Mouse (Mus musculus) liver, embryonic 15.5 days (tissue): ENCODE results near the gene Rpn1. TPM values are rescaled to one million over a fixed set of nuclear protein-coding genes. Genes with fewer than 3 reads are reported as not detected.

Source experiments
- ATAC-seq: fragments of 200-750 bp; cut with Nextera tagmentation; 2 replicates; pipeline ENCODE4 v1.8.0; 2017; ENCODE audit warnings: moderate number of reproducible peaks, mild to moderate bottlenecking, moderate library complexity; ENCODE audit not compliant: insufficient read depth
- H3K27ac ChIP-seq: fragments of 300-500 bp; sonication (generic); replicated peaks from 2 replicates; pipeline ENCODE4 v1.5.1; 2015; ENCODE audit warnings: mild to moderate bottlenecking, inconsistent platforms
- H3K27me3 ChIP-seq: fragments of 300-500 bp; sonication (generic); 2 replicates; pipeline ENCODE4 v1.6.1; 2015; ENCODE audit warnings: mild to moderate bottlenecking, inconsistent platforms
- H3K36me3 ChIP-seq: fragments of 300-500 bp; sonication (generic); replicated peaks from 2 replicates; pipeline ENCODE4 v1.6.1; 2015; ENCODE audit warnings: moderate library complexity, mild to moderate bottlenecking, inconsistent platforms
- H3K4me1 ChIP-seq: fragments of 300-500 bp; sonication (generic); replicated peaks from 2 replicates; pipeline ENCODE4 v1.6.1; 2015; ENCODE audit warnings: inconsistent platforms
- H3K4me2 ChIP-seq: fragments of 300-500 bp; sonication (generic); 2 replicates; pipeline ENCODE4 v1.6.1; 2015; ENCODE audit warnings: moderate library complexity, mild to moderate bottlenecking, inconsistent platforms
- H3K4me3 ChIP-seq: fragments of 300-500 bp; sonication (generic); replicated peaks from 2 replicates; pipeline ENCODE4 v1.5.1; 2015; ENCODE audit warnings: mild to moderate bottlenecking, inconsistent platforms
- H3K9ac ChIP-seq: fragments of 300-500 bp; sonication (generic); 2 replicates; pipeline ENCODE4 v1.6.1; 2015; ENCODE audit warnings: moderate library complexity, mild to moderate bottlenecking, inconsistent platforms
- H3K9me3 ChIP-seq: fragments of 300-500 bp; sonication (generic); replicated peaks from 2 replicates; pipeline ENCODE4 v1.6.1; 2016; ENCODE audit warnings: inconsistent platforms
- WGBS: fragments of 180-500 bp; shearing (Covaris S2); methylation state at CpG from one replicate; pipeline ENCODE4 v1.1.7; 2015; ENCODE audit warnings: mixed read lengths; ENCODE audit not compliant: insufficient replicate concordance; 5-methylcytosine and 5-hydroxymethylcytosine counted together
- polyA plus RNA-seq: library from polyadenylated mRNA; unstranded; fragments of >200 nt; fragmentation: Nextera tagmentation; extraction: Ambion mirVana; gene quantifications from 2 replicates; pipeline ENCODE4 v1.2.1, GENCODE M21; 2015

The Rpn1 gene
- polyA plus RNA-seq, 1 experiment from 2014 or later: 181 TPM

DNA sequence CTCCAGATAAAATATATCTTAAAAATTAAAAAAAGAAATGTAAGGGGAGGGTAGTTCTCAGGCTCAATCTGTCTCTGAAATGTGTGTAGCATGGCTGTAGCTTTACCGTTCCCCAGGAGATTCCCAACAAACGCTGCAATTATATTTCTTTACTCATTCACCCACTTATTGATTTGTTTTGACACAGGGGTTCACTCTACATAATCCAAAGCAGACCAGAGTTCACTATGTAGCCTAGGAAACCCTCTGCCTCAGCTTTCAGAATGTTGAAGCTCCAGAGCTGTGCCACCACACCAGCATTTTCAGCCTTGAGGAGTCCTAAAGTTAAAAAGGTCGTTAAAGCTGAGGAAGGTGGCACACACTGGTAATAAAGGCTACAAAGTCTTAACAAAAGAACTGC lies 18.3 kb upstream of the Rpn1 start:
- Histone ChIP-seq H3K9me3 (no peaks in the 10 kb centered on the region), H3K4me2 (no peak overlapping the region), H3K27me3 (no peaks in the 10 kb centered on the region), H3K27ac (no peak overlapping the region), H3K9ac (no peak overlapping the region), H3K36me3 (no peaks in the 10 kb centered on the region), H3K4me1 (peaks cover 39% of the 10 kb centered on the region), H3K4me3 (no peak overlapping the region)
- no peak for ATAC-seq
- 54% methylated on average over 3 of the region's 3 CpGs for WGBS

DNA sequence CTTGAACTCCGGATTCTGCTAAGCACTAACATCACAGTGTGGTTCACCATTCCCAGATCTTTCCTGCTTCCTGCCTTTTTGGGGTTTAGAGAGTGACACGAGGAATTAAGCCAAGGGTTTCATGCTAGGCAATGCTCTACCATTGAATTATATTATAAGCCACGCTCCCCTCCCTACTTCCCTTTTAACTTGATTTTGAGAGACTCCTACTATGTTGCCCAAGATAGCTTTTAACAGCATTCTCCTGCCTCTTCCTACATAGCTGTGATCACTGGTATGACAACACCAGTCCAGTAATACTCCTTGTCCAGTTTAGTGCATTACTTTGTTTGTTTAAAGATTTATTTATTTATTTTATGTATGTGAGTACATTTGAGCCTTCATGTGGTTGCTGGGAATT lies 16.6 kb upstream of the Rpn1 start:
- Histone ChIP-seq H3K4me1 (peaks cover 46% of the 10 kb centered on the region), H3K4me3 (no peak overlapping the region), H3K9ac (no peak overlapping the region), H3K27ac (no peak overlapping the region), H3K36me3 (no peaks in the 10 kb centered on the region), H3K4me2 (no peak overlapping the region), H3K9me3 (no peaks in the 10 kb centered on the region), H3K27me3 (no peaks in the 10 kb centered on the region)
- WGBS: 45% methylated on average over 3 of the region's 3 CpGs
- no peak for ATAC-seq

DNA sequence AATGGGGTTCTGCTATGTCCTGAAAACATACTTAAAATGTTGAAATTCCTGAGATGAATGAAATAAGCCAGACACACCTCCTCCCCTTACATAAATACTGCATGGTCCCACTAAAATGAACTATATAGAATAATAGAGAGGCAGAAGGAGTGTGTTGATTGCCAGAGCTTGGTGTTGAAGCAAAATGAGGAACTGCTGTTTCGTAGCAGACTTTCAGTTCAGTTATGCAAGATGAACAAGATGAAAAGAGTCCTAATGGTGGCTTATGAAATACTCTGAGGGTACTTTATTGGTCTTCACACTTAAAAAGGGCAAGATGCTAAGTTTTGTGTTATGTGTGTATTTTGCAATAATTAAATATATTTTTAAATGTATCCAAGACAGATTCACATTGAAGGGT lies 15.5 kb upstream of the Rpn1 start:
- no peaks in the 10 kb centered on the region for H3K27me3 ChIP-seq
- H3K27ac ChIP-seq: no peak overlapping the region
- no peaks in the 10 kb centered on the region for H3K9me3 ChIP-seq
- H3K4me1 ChIP-seq: peaks cover 47% of the 10 kb centered on the region
- H3K4me2 ChIP-seq: no peak overlapping the region
- no peak for ATAC-seq
- H3K36me3 ChIP-seq: no peaks in the 10 kb centered on the region
- WGBS: 28% methylated on average over 1 of the region's 1 CpGs
- no peak overlapping the region for H3K4me3 ChIP-seq
- no peak overlapping the region for H3K9ac ChIP-seq

DNA sequence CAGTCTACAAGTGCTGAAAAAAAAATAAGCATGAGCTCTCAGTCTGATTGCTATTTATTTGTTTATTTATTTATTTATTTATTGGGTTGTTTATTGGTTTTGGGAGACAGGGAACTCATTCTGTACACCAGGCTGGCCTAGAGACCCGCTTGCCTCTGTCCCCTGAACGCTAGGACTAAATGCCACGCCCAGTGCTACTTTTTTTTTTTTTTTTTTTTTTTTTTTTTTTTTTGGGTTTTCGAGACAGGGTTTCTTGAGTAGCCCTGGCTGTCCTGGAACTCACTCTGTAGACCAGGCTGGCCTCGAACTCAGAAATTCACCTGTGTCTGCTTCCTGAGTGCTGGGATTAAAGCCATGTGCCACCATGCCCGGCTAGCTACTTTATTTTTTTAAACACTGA lies 13.8 kb upstream of the Rpn1 start:
- Histone ChIP-seq H3K27me3 (no peaks in the 10 kb centered on the region), H3K36me3 (no peaks in the 10 kb centered on the region), H3K4me3 (no peak overlapping the region), H3K9ac (no peak overlapping the region), H3K9me3 (no peaks in the 10 kb centered on the region), H3K27ac (peak overlapping the region; percentile 62; the same call in 1 of the 2 replicates), H3K4me1 (peaks cover 38% of the 10 kb centered on the region), H3K4me2 (no peak overlapping the region)
- no peak for ATAC-seq
- WGBS: 52% methylated on average over 6 of the region's 6 CpGs

DNA sequence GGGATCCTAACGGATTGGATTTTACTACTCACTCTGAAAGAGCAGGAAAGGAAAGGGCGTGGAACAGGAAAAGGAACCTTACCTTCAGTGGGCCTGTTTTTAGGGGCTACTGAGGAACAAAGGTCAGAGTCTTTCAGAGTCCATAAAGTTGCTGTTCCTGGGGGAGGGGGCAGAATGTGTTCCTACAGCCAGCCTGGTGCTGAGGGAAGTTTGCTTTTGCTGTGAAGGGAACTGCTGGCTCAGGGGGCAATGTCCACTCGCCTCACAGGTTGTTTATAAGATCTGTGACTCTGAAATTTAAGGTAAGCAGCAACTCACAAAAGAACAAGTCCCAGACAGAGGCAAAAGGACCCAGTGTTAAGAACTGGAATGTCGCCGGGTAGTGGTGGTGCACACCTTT lies 13.1 kb upstream of the Rpn1 start:
- Histone ChIP-seq H3K4me1 (peaks cover 42% of the 10 kb centered on the region), H3K4me3 (no peak overlapping the region), H3K9ac (no peak overlapping the region), H3K27me3 (no peaks in the 10 kb centered on the region), H3K36me3 (no peaks in the 10 kb centered on the region), H3K9me3 (no peaks in the 10 kb centered on the region), H3K27ac (peak overlapping the region; percentile 62), H3K4me2 (no peak overlapping the region)
- no peak for ATAC-seq
- WGBS: 50% methylated on average over 5 of the region's 5 CpGs

DNA sequence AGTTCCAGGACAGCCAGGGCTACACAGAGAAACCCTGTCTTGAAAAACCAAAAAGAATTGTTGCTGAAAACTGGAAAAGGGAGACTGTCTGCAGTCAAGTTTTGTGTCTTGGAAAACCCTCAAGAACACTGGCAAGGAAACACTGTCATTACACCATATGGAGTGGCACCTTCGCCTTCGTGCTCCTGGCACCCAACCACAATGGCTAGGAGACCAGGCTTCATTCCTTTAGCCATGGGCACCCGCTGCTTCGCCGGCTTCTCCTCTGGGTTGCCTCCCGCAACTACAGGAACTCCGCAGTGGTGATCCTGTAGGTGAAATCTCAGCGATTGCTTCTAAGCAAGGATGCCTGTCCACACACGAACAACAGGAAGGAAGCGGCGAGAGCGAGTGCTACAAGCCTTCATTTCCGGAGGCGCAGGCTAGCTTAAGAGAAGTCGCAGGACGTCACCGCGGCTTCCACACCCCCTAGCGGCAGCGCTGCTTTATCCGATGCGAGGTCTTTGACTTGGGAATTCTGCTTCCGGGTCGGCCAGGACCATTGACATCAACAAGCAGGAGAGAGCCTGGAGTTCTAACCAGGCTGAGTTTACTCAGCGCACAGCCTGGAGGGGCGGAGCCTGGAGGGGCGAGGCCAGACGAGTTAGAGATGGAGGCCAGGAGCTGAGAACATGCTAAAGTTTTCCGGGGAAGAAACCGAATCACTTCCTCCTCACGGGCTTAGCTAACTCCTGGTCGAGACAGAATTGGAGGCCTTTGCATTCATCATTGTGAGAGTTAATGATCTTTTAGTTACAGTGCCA lies 9.3 kb upstream of the Rpn1 start:
- Histone ChIP-seq H3K9ac (peak overlapping the region; percentile 56), H3K27me3 (no peaks in the 10 kb centered on the region), H3K4me1 (peaks cover 42% of the 10 kb centered on the region), H3K27ac (peak overlapping the region; percentile 77), H3K4me2 (peak overlapping the region; percentile 71), H3K36me3 (no peaks in the 10 kb centered on the region), H3K9me3 (no peaks in the 10 kb centered on the region), H3K4me3 (peak overlapping the region; percentile 53)
- ATAC-seq: peak; percentile 93
- WGBS: under 1% methylated on average over 32 of the region's 32 CpGs

DNA sequence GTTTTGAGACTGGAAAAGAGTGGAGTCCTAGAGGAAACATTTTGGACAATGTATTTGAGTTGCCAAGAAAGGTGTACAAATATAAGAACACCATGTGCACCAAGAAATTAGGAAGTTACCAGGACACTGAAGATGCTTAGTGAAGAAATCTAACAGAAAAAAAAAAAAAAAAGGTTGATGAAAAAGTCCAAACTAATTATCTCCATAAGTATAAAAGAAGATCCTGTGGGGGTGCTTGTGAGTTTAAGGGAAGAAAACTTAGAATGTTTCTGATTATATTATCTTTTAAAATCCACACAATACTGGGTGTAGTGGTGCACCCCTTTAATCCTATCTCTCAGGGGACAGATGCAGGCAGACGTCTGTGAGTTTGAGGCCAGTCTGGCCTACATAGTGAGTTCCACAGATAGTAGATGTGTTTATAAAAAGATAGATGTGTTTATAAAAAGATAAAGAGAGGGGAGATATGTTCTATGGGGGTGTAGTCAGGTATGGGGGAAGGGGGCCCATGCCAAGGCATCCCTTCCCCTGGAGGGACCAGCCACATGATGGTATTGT lies 8.2 kb upstream of the Rpn1 start:
- peak; percentile 44 for ATAC-seq
- peak overlapping the region; percentile 53; the same call in 1 of the 2 replicates for H3K4me3 ChIP-seq
- WGBS: 16% methylated on average over 1 of the region's 1 CpGs
- no peak overlapping the region for H3K9ac ChIP-seq
- no peaks in the 10 kb centered on the region for H3K9me3 ChIP-seq
- H3K4me1 ChIP-seq: peaks cover 35% of the 10 kb centered on the region
- H3K27ac ChIP-seq: peak overlapping the region; percentile 77
- H3K27me3 ChIP-seq: no peaks in the 10 kb centered on the region
- no peaks in the 10 kb centered on the region for H3K36me3 ChIP-seq
- H3K4me2 ChIP-seq: peak overlapping the region; percentile 71

DNA sequence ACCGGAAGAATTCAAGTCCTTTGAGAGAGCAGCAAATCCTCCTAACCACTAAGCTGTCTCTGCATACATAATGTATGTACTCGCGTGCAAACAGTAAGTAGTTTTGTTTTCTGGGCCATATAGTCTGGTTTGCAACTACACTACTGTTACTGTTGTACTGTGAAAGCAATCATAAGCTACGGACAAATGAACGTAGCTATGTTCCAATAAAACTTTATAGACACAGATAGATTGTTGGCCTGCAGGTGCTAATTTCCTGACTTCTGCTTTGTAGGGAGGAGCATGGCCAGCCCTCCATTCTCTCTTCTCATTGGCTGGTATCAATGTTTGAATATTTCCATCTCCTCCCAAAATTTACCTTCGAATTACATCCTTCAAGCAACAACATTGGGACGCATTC lies 1.2 kb upstream of the Rpn1 start:
- H3K4me1 ChIP-seq: peaks cover 43% of the 10 kb centered on the region
- H3K36me3 ChIP-seq: 0 out of 2 replicates have a peak, but pooled peaks cover 2% of the 10 kb centered on the region
- 86% methylated on average over 7 of the region's 7 CpGs for WGBS
- H3K4me2 ChIP-seq: no peak overlapping the region
- H3K4me3 ChIP-seq: no peak overlapping the region
- H3K9me3 ChIP-seq: no peaks in the 10 kb centered on the region
- no peak for ATAC-seq
- H3K9ac ChIP-seq: no peak overlapping the region
- no peaks in the 10 kb centered on the region for H3K27me3 ChIP-seq
- H3K27ac ChIP-seq: no peak overlapping the region

DNA sequence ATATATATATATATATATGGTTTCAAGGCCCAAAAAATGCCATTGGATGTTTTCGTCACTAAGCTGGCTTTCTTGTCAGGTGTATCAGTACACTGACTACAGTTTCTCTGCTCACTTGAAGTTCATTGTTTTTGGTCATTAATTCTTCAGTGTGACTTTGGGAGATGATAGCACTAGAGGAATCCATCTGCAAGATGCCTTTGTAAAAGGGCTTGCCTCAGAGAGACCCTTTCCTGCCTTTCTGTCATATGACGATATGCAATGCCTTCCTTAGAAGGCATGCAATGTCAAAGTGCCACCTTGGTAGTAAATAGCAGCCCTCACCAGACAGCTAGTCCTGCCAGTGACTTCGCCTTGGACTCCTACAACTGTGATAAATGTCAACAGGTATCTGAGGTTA lies 610 bp upstream of the Rpn1 start:
- Histone ChIP-seq H3K27me3 (no peaks in the 10 kb centered on the region), H3K4me3 (peak overlapping the region; percentile 94), H3K4me1 (peaks cover 43% of the 10 kb centered on the region), H3K9ac (0 out of 2 replicates have a peak overlapping the region, but pooled peaks have one; percentile 15), H3K27ac (peak overlapping the region; percentile 56; the same call in 1 of the 2 replicates), H3K4me2 (peak overlapping the region; percentile 92), H3K36me3 (peaks cover 7% of the 10 kb centered on the region; the same call in 1 of the 2 replicates), H3K9me3 (no peaks in the 10 kb centered on the region)
- ATAC-seq: no peak
- 45% methylated on average over 3 of the region's 3 CpGs for WGBS

DNA sequence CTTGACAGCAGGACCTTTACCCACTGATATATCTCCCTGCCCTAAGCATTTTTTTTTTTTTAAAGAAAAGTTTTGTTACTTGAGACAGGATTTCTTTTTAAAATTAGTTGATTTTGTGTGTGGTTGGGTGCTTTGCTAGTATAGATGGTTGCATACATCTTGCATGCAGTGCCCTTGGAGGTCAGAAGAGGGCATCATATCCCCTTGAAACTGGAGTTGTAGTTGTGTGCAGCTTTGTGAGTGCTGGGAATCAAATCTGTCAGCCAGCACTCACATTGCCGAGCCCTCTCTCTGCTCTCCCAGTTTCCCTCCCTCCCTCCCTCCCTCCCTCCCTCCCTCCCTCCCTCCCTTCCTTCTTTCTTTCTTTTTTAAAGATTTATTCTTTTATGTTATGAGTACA lies 4.7 kb downstream of the Rpn1 start:
- peaks cover 29% of the 10 kb centered on the region for H3K4me1 ChIP-seq
- H3K9ac ChIP-seq: no peak overlapping the region
- no peaks in the 10 kb centered on the region for H3K9me3 ChIP-seq
- H3K27me3 ChIP-seq: no peaks in the 10 kb centered on the region
- H3K4me3 ChIP-seq: no peak overlapping the region
- H3K4me2 ChIP-seq: no peak overlapping the region
- WGBS: 68% methylated on average over 1 of the region's 1 CpGs
- ATAC-seq: no peak
- H3K27ac ChIP-seq: no peak overlapping the region
- peaks cover 57% of the 10 kb centered on the region for H3K36me3 ChIP-seq

DNA sequence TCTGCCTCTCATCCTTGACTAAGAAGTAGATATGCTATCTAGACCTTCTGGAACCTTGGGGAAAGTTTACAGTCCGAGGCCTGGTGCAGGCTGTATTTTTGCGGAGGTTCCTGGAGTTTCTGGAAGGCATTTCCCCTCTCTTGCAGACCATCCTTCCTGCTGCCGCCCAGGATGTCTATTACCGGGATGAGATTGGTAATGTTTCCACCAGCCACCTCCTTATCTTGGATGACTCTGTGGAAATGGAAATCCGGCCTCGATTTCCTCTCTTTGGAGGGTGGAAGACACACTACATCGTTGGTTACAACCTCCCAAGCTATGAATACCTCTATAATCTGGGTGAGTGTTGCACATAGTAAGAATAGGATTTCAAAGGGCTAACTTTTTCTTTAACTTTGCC lies 11.1 kb downstream of the Rpn1 start:
- Histone ChIP-seq H3K9ac (no peak overlapping the region), H3K27me3 (no peaks in the 10 kb centered on the region), H3K4me1 (no peaks in the 10 kb centered on the region; the same call in 1 of the 2 replicates), H3K9me3 (no peaks in the 10 kb centered on the region), H3K36me3 (peaks cover 93% of the 10 kb centered on the region), H3K4me2 (no peak overlapping the region), H3K4me3 (no peak overlapping the region), H3K27ac (no peak overlapping the region)
- 67% methylated on average over 7 of the region's 7 CpGs for WGBS
- ATAC-seq: no peak
